Mouse (Mus musculus): ENCODE measurements around the gene Gm11236. TPM values are rescaled to one million over a fixed set of nuclear protein-coding genes. Genes with fewer than 3 reads are reported as not detected.

Gm11236 gene
- not detected for polyA plus RNA-seq (2015; fragmentation: Illumina TruSeq; extraction: RNeasy Lipid Tissue Mini Kit (QIAGEN cat#74804); ENCODE audit: low read depth, low replicate concordance)

DNA sequence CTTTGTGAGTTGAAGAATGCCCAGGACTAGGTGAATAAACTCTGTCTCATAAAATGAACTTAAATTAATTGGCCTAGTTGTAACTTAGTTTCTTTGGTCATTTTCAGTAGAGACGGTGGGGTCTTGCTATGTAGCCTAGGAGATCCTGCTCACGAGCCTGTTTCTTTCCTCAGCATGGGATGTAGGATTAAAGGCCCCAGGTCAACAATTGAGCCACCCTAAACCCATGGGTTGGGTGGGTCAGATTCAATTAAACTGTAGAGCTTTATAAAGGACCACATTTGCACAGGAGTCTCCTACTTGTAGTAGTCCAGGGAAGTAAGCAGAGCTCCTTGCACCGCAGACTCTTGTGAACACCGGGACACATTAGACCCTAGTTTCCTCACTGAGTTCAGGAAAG is at the start of gene Gm11236:
Gm11236 (plus strand) TSS at position 301 of the 400 bp plus-strand sequence.

GRCm38 (mm10) chr4:73607581-73607980 is 30.3 kb upstream of the Gm11236 start, which contains the start of gene Gm11238:
Gene Gm11238, plus strand, starts transcription at chr4:73607881.

DNA sequence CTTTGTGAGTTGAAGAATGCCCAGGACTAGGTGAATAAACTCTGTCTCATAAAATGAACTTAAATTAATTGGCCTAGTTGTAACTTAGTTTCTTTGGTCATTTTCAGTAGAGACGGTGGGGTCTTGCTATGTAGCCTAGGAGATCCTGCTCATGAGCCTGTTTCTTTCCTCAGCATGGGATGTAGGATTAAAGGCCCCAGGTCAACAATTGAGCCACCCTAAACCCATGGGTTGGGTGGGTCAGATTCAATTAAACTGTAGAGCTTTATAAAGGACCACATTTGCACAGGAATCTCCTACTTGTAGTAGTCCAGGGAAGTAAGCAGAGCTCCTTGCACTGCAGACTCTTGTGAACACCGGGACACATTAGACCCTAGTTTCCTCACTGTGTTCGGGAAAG is 15.2 kb upstream of the Gm11236 start, which contains the start of gene Gm11237:
Gm11237 (plus strand) TSS at position 301 of the 400 bp plus-strand sequence.

DNA sequence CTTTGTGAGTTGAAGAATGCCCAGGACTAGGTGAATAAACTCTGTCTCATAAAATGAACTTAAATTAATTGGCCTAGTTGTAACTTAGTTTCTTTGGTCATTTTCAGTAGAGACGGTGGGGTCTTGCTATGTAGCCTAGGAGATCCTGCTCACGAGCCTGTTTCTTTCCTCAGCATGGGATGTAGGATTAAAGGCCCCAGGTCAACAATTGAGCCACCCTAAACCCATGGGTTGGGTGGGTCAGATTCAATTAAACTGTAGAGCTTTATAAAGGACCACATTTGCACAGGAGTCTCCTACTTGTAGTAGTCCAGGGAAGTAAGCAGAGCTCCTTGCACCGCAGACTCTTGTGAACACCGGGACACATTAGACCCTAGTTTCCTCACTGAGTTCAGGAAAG is 30.1 kb downstream of the Gm11236 start, which contains the start of gene Gm11239:
Gm11239 (plus strand) TSS at position 301 of the 400 bp plus-strand sequence.

DNA sequence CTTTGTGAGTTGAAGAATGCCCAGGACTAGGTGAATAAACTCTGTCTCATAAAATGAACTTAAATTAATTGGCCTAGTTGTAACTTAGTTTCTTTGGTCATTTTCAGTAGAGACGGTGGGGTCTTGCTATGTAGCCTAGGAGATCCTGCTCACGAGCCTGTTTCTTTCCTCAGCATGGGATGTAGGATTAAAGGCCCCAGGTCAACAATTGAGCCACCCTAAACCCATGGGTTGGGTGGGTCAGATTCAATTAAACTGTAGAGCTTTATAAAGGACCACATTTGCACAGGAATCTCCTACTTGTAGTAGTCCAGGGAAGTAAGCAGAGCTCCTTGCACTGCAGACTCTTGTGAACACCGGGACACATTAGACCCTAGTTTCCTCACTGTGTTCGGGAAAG is 45.3 kb downstream of the Gm11236 start, which contains the start of gene Gm428:
Gm428 (plus strand) TSS at position 301 of the 400 bp plus-strand sequence.

Other genes starting within 250 kb of the Gm11236 start
- not detected for gene Gm11487, start 233.0 kb upstream of the Gm11236 start, polyA plus RNA-seq (2015; fragmentation: Illumina TruSeq; extraction: RNeasy Lipid Tissue Mini Kit (QIAGEN cat#74804); ENCODE audit: low read depth, low replicate concordance)
- not detected for gene Gm11238, start 30.2 kb upstream of the Gm11236 start, polyA plus RNA-seq (2015; fragmentation: Illumina TruSeq; extraction: RNeasy Lipid Tissue Mini Kit (QIAGEN cat#74804); ENCODE audit: low read depth, low replicate concordance)
- gene Gm11237, start 15.1 kb upstream of the Gm11236 start, polyA plus RNA-seq (2015; fragmentation: Illumina TruSeq; extraction: RNeasy Lipid Tissue Mini Kit (QIAGEN cat#74804); ENCODE audit: low read depth, low replicate concordance), result not detected
- gene Gm11239, start 30.2 kb downstream of the Gm11236 start, polyA plus RNA-seq (2015; fragmentation: Illumina TruSeq; extraction: RNeasy Lipid Tissue Mini Kit (QIAGEN cat#74804); ENCODE audit: low read depth, low replicate concordance), result not detected
- gene Gm428, start 45.4 kb downstream of the Gm11236 start, polyA plus RNA-seq (2015; fragmentation: Illumina TruSeq; extraction: RNeasy Lipid Tissue Mini Kit (QIAGEN cat#74804); ENCODE audit: low read depth, low replicate concordance), result not detected
- gene Rasef, start 152.9 kb downstream of the Gm11236 start, polyA plus RNA-seq (2015; fragmentation: Illumina TruSeq; extraction: RNeasy Lipid Tissue Mini Kit (QIAGEN cat#74804); ENCODE audit: low read depth, low replicate concordance), result 0.10 TPM
- not detected for gene Gm11758, start 238.1 kb downstream of the Gm11236 start, polyA plus RNA-seq (2015; fragmentation: Illumina TruSeq; extraction: RNeasy Lipid Tissue Mini Kit (QIAGEN cat#74804); ENCODE audit: low read depth, low replicate concordance)

All from brain, adult 10 weeks (tissue).